ENCODE assay signal across 9 mouse cellular contexts in genomic region chr6:98048671-98049438, GRCm38 (mm10).
A peak's percentile ranks its signal among the peaks of the same experiment; 100 is the strongest.
DNase-seq lines count a peak whose midpoint lies in the region; ATAC-seq lines count a peak whose summit lies in the region.
"Had no signal": no experiment of that assay in that cellular context is flagged by ENCODE, and none has a peak within 500 bp of the region (broad histone marks: within the 10 kb centered on the region; RNA-seq: fewer than 3 reads in every experiment).

No protein-coding gene starts in this region.

- no peak overlapping the region for H3K9ac ChIP-seq in embryonic facial prominence, embryonic 12.5 days
- H3K9ac ChIP-seq in hindbrain, embryonic 14.5 days = no peak overlapping the region

- H3K36me3 ChIP-seq in embryonic facial prominence, embryonic 12.5 days = no peaks in the 10 kb centered on the region
- no peaks in the 10 kb centered on the region for H3K36me3 ChIP-seq in hindbrain, embryonic 14.5 days (replicated peaks; ENCODE audit: control insufficient read depth, insufficient read depth)

- no peak overlapping the region for H3K4me3 ChIP-seq in embryonic facial prominence, embryonic 12.5 days
- no peak overlapping the region for H3K4me3 ChIP-seq in hindbrain, embryonic 14.5 days (replicated peaks; ENCODE audit: low read length)

- no peak overlapping the region for H3K27ac ChIP-seq in embryonic facial prominence, embryonic 12.5 days
- peak overlapping the region; percentile 16; the same call in 1 of the 2 replicates for H3K27ac ChIP-seq in hindbrain, embryonic 14.5 days
- H3K27ac ChIP-seq: macrophage had no signal

- no peaks in the 10 kb centered on the region for H3K9me3 ChIP-seq in embryonic facial prominence, embryonic 12.5 days
- H3K9me3 ChIP-seq in hindbrain, embryonic 14.5 days (ENCODE audit: control insufficient read depth, low read length) = no peaks in the 10 kb centered on the region

- ATAC-seq in embryonic facial prominence, embryonic 12.5 days (ENCODE audit: insufficient number of reproducible peaks, insufficient read depth, low FRiP score, low TSS enrichment) = 0 out of 2 replicates have a peak, but pooled peaks have one; percentile 15
- peak; percentile 62; the same call in 1 of the 2 replicates for ATAC-seq in hindbrain, embryonic 14.5 days (ENCODE audit: low FRiP score)

- no peaks in the 10 kb centered on the region for H3K27me3 ChIP-seq in embryonic facial prominence, embryonic 12.5 days
- H3K27me3 ChIP-seq in hindbrain, embryonic 14.5 days (ENCODE audit: control insufficient read depth, insufficient read depth, low read length) = peaks cover 14% of the 10 kb centered on the region; the same call in 1 of the 2 replicates

- H3K4me1 ChIP-seq in embryonic facial prominence, embryonic 12.5 days = 0 out of 2 replicates have a peak, but pooled peaks cover 3% of the 10 kb centered on the region
- peaks cover 12% of the 10 kb centered on the region for H3K4me1 ChIP-seq in hindbrain, embryonic 14.5 days (replicated peaks; ENCODE audit: control insufficient read depth, insufficient read depth, low read length)

- DNase-seq in layer of hippocampus, adult 11-12 months (ENCODE audit: low spot score) = peak; percentile 62
- DNase-seq in layer of hippocampus, postnatal 14 days (ENCODE audit: low spot score in 2 of 2) = no peak
- DNase-seq in hindbrain, embryonic 14.5 days (ENCODE audit: low spot score) = no peak
- DNase-seq in neural tube, embryonic 10.5 days (ENCODE audit: extremely low spot score, low spot score) = peak; percentile 66
- no peak for DNase-seq in testis, postnatal 14 days (ENCODE audit: low spot score)
- DNase-seq in heart, postnatal 36 days = no peak
- DNase-seq: cerebellum, postnatal 36 days had no signal

- no peak overlapping the region for H3K4me2 ChIP-seq in embryonic facial prominence, embryonic 12.5 days (replicated peaks)
- H3K4me2 ChIP-seq in hindbrain, embryonic 14.5 days (replicated peaks) = no peak overlapping the region

- 42% methylated on average over 14 of the region's 14 CpGs for WGBS in embryonic facial prominence, embryonic 12.5 days
- 16% methylated on average over 14 of the region's 14 CpGs for WGBS in hindbrain, embryonic 14.5 days

- intact Hi-C loops in heart, postnatal 36 days (cut with DNase I) = no loop called here

Comparison
In these comparisons a context has a peak if more than half of its experiments do, and no peak if none do; other contexts are left out.
1. DNase-seq: peak in layer of hippocampus, adult 11-12 months (single experiment) and neural tube, embryonic 10.5 days (single experiment); none in layer of hippocampus, postnatal 14 days (0 of 2), hindbrain, embryonic 14.5 days (single experiment), testis, postnatal 14 days (single experiment) and heart, postnatal 36 days (0 of 2).